In genomic region chr14:122825464-122825863, GRCm38 (mm10) we compare ENCODE assay signal across 26 mouse cellular contexts.
DNase-seq lines count a peak whose midpoint lies in the region; ATAC-seq and TF ChIP-seq lines count a peak whose summit lies in the region.
"Had no signal": no experiment of that assay in that cellular context is flagged by ENCODE, and none has a peak within 500 bp of the region (broad histone marks: within the 10 kb centered on the region; RNA-seq: fewer than 3 reads in every experiment).

No protein-coding gene starts in this region.

- intact Hi-C loops in heart, postnatal 14 days (cut with DNase I): no loop called here

- no peaks in the 10 kb centered on the region for H3K36me3 ChIP-seq in heart, embryonic 15.5 days
- no peaks in the 10 kb centered on the region for H3K36me3 ChIP-seq in lung, embryonic 15.5 days
- no peaks in the 10 kb centered on the region for H3K36me3 ChIP-seq in liver, embryonic 12.5 days
- no peaks in the 10 kb centered on the region for H3K36me3 ChIP-seq in liver, postnatal 0 days (replicated peaks; ENCODE audit: insufficient read depth, low read length)
- H3K36me3 ChIP-seq: forebrain, embryonic 10.5 days; forebrain, embryonic 15.5 days; heart, embryonic 13.5 days; intestine, embryonic 15.5 days; liver, embryonic 15.5 days; midbrain, embryonic 12.5 days had no signal

- H3K4me1 ChIP-seq in heart, embryonic 15.5 days (replicated peaks): no peaks in the 10 kb centered on the region
- H3K4me1 ChIP-seq in lung, embryonic 15.5 days: no peaks in the 10 kb centered on the region
- H3K4me1 ChIP-seq in lung, adult 2 months (ENCODE audit: control insufficient read depth, insufficient read depth, low read length): no peaks in the 10 kb centered on the region
- H3K4me1 ChIP-seq in liver, embryonic 12.5 days: no peaks in the 10 kb centered on the region
- no peaks in the 10 kb centered on the region for H3K4me1 ChIP-seq in liver, postnatal 0 days (ENCODE audit: insufficient read depth)
- H3K4me1 ChIP-seq: forebrain, embryonic 10.5 days; forebrain, embryonic 15.5 days; heart, embryonic 13.5 days; intestine, embryonic 15.5 days; liver, embryonic 15.5 days; megakaryocyte, embryonic 14.5 days; midbrain, embryonic 12.5 days had no signal

- no peak for DNase-seq in heart, postnatal 14 days
- no peak for DNase-seq in lung, adult 2 months
- no peak for DNase-seq in liver, postnatal 0 days
- DNase-seq: cerebellum, adult 2 months; cerebellum, postnatal 14 days; gastrocnemius, postnatal 36 days; heart, adult 18-20 months; kidney, adult 2 months; layer of hippocampus, postnatal 36 days; lung, postnatal 4 days; retina, postnatal 1 day; right cerebral cortex, postnatal 14 days; thymus, postnatal 14 days had no signal

- H3K9ac ChIP-seq in heart, embryonic 15.5 days: no peak overlapping the region
- H3K9ac ChIP-seq in lung, embryonic 15.5 days: no peak overlapping the region
- H3K9ac ChIP-seq in liver, embryonic 12.5 days: no peak overlapping the region
- H3K9ac ChIP-seq in liver, postnatal 0 days (replicated peaks): no peak overlapping the region
- H3K9ac ChIP-seq: forebrain, embryonic 15.5 days; heart, embryonic 13.5 days; intestine, embryonic 15.5 days; liver, embryonic 15.5 days; midbrain, embryonic 12.5 days had no signal

- ATAC-seq in heart, embryonic 15.5 days (replicated peaks; ENCODE audit: insufficient number of reproducible peaks, insufficient read depth, low FRiP score, low read depth): peak; percentile 55; the same call in 1 of the 2 replicates
- peak; percentile 59; the same call in 1 of the 2 replicates for ATAC-seq in lung, embryonic 15.5 days (ENCODE audit: borderline replicate concordance, extremely low read depth, low FRiP score, low TSS enrichment)
- ATAC-seq in liver, embryonic 12.5 days: peak; percentile 46; the same call in 1 of the 2 replicates
- ATAC-seq in liver, postnatal 0 days: peak; percentile 68
- ATAC-seq in monocyte, adult 5-6 weeks (replicated peaks; ENCODE audit: insufficient number of reproducible peaks, low FRiP score, low TSS enrichment, poor library complexity, severe bottlenecking): no peak
- ATAC-seq: forebrain, embryonic 15.5 days; hindbrain, embryonic 16.5 days; intestine, embryonic 15.5 days had no signal

- no peaks in the 10 kb centered on the region for H3K9me3 ChIP-seq in heart, embryonic 15.5 days (replicated peaks)
- H3K9me3 ChIP-seq in lung, embryonic 15.5 days: no peaks in the 10 kb centered on the region
- H3K9me3 ChIP-seq in liver, embryonic 12.5 days (replicated peaks): no peaks in the 10 kb centered on the region
- H3K9me3 ChIP-seq in liver, postnatal 0 days (ENCODE audit: low read length): no peaks in the 10 kb centered on the region
- H3K9me3 ChIP-seq: forebrain, embryonic 10.5 days; forebrain, embryonic 15.5 days; heart, embryonic 13.5 days; intestine, embryonic 15.5 days; liver, embryonic 15.5 days; midbrain, embryonic 12.5 days had no signal

- H3K27me3 ChIP-seq in heart, embryonic 15.5 days: no peaks in the 10 kb centered on the region
- no peaks in the 10 kb centered on the region for H3K27me3 ChIP-seq in lung, embryonic 15.5 days
- no peaks in the 10 kb centered on the region for H3K27me3 ChIP-seq in liver, embryonic 12.5 days (replicated peaks)
- no peaks in the 10 kb centered on the region for H3K27me3 ChIP-seq in liver, postnatal 0 days (ENCODE audit: insufficient read depth, low read length)
- H3K27me3 ChIP-seq: forebrain, embryonic 15.5 days; heart, embryonic 13.5 days; intestine, embryonic 15.5 days; liver, embryonic 15.5 days; midbrain, embryonic 12.5 days had no signal

- WGBS in heart, embryonic 15.5 days: 87% methylated on average over 2 of the region's 2 CpGs
- WGBS in lung, embryonic 15.5 days: 56% methylated on average over 2 of the region's 2 CpGs
- WGBS in lung, adult 2 months: 79% methylated on average over 2 of the region's 2 CpGs
- WGBS in liver, embryonic 12.5 days (ENCODE audit: insufficient replicate concordance): 80% methylated on average over 2 of the region's 2 CpGs
- 77% methylated on average over 2 of the region's 2 CpGs for WGBS in liver, postnatal 0 days (ENCODE audit: insufficient replicate concordance)

- TF ChIP-seq EP300 in liver, postnatal 0 days (IDR thresholded peaks at IDR 0.05; ENCODE audit: low read depth): no peak

- H3K4me2 ChIP-seq in heart, embryonic 15.5 days: no peak overlapping the region
- H3K4me2 ChIP-seq in lung, embryonic 15.5 days: no peak overlapping the region
- no peak overlapping the region for H3K4me2 ChIP-seq in liver, embryonic 12.5 days
- no peak overlapping the region for H3K4me2 ChIP-seq in liver, postnatal 0 days (ENCODE audit: low read depth, low read length)
- H3K4me2 ChIP-seq: forebrain, embryonic 15.5 days; heart, embryonic 13.5 days; intestine, embryonic 15.5 days; liver, embryonic 15.5 days; midbrain, embryonic 12.5 days had no signal

- no peak overlapping the region for H3K27ac ChIP-seq in heart, embryonic 15.5 days
- H3K27ac ChIP-seq in lung, embryonic 15.5 days: no peak overlapping the region
- H3K27ac ChIP-seq in liver, embryonic 12.5 days: no peak overlapping the region
- H3K27ac ChIP-seq in liver, postnatal 0 days (ENCODE audit: low read depth): no peak overlapping the region
- H3K27ac ChIP-seq: forebrain, embryonic 10.5 days; forebrain, embryonic 15.5 days; heart, embryonic 13.5 days; intestine, embryonic 15.5 days; kidney, postnatal 0 days; liver, embryonic 15.5 days; midbrain, embryonic 12.5 days had no signal

- TF ChIP-seq POLR2A in lung, adult 2 months (IDR thresholded peaks at IDR 0.05; ENCODE audit: borderline replicate concordance, extremely low read depth, low read depth, low read length): no peak

- TF ChIP-seq CTCF in lung, adult 2 months (IDR thresholded peaks at IDR 0.05; ENCODE audit: insufficient read depth, low read length): no peak
- TF ChIP-seq CTCF in liver, postnatal 0 days (IDR thresholded peaks at IDR 0.05; ENCODE audit: low read depth): no peak

- H3K4me3 ChIP-seq in heart, embryonic 15.5 days: no peak overlapping the region
- H3K4me3 ChIP-seq in lung, embryonic 15.5 days: no peak overlapping the region
- no peak overlapping the region for H3K4me3 ChIP-seq in lung, adult 2 months (replicated peaks; ENCODE audit: extremely low read depth, low read depth, low read length)
- no peak overlapping the region for H3K4me3 ChIP-seq in liver, embryonic 12.5 days
- H3K4me3 ChIP-seq in liver, postnatal 0 days (ENCODE audit: low read depth, low read length): no peak overlapping the region
- H3K4me3 ChIP-seq: forebrain, embryonic 10.5 days; forebrain, embryonic 15.5 days; heart, embryonic 13.5 days; intestine, embryonic 15.5 days; liver, embryonic 15.5 days; megakaryocyte, embryonic 14.5 days; midbrain, embryonic 12.5 days had no signal
